In genomic region chr11:11461635-11462560, GRCm38 (mm10) we compare ENCODE assay signal across 8 mouse cellular contexts. TPM values are rescaled to one million over a fixed set of nuclear protein-coding genes. Genes with fewer than 3 reads are reported as not detected.
DNase-seq lines count a peak whose midpoint lies in the region; ATAC-seq and TF ChIP-seq lines count a peak whose summit lies in the region.

Spata48 (plus strand) TSS chr11:11462094.
Zpbp (minus strand) TSS chr11:11462408.

- no peaks in the 10 kb centered on the region for H3K36me3 ChIP-seq in hindbrain, embryonic 14.5 days (replicated peaks; ENCODE audit: control insufficient read depth, insufficient read depth)

- H3K9me3 ChIP-seq in hindbrain, embryonic 14.5 days (ENCODE audit: control insufficient read depth, low read length) = no peaks in the 10 kb centered on the region

- in situ Hi-C loops in Patski (cut with MboI; ENCODE audit: low pct_unique_long_range_greater_than_20kb) = loop anchor here (25.0 kb wide), 1 partner anchor 325 kb away; no protein-coding TSS in a partner anchor

- peak within 1 kb of the TSS; percentile 74 for H3K27ac ChIP-seq in hindbrain, embryonic 14.5 days

- WGBS in hindbrain, embryonic 14.5 days = 4% methylated on average over 60 of the region's 66 CpGs

- TF ChIP-seq CTCF in Patski (IDR thresholded peaks at IDR 0.05) = peak; percentile 84

- CTCF ChIA-PET in Patski (lab: Charles Lee) = interaction anchor here (0.7 to 1.0 kb wide), 2 partner anchors 9 to 326 kb away, joined by 3 to 5 read pairs; no protein-coding TSS in a partner anchor

- peak within 1 kb of the TSS; percentile 59 for H3K9ac ChIP-seq in hindbrain, embryonic 14.5 days

- peak within 1 kb of the TSS; percentile 66 for H3K4me2 ChIP-seq in hindbrain, embryonic 14.5 days (replicated peaks)

- peak; percentile 33 for DNase-seq in Patski (ENCODE audit: low read depth, low spot score)
- DNase-seq in cerebellum, postnatal 14 days = peak; percentile 92 to 94
- DNase-seq in frontal cortex, postnatal 25 days (ENCODE audit: low spot score in 2 of 2) = peak; percentile 81 to 84
- DNase-seq in hindbrain, embryonic 14.5 days (ENCODE audit: low spot score) = peak; percentile 91
- DNase-seq in layer of hippocampus, postnatal 36 days = peak; percentile 83 to 85
- DNase-seq in lung, postnatal 36 days = peak; percentile 94
- DNase-seq in retina, postnatal 7 days (ENCODE audit: low read depth, low spot score) = peak; percentile 79
- peak; percentile 87 for DNase-seq in urinary bladder, adult 2 months (ENCODE audit: low spot score)

- POLR2A ChIA-PET in Patski (lab: Charles Lee) = no interaction called here

- peaks cover 18% of the 10 kb centered on the region for H3K27me3 ChIP-seq in Patski
- H3K27me3 ChIP-seq in hindbrain, embryonic 14.5 days (ENCODE audit: control insufficient read depth, insufficient read depth, low read length) = no peaks in the 10 kb centered on the region

- peak within 1 kb of the TSS; percentile 50 for H3K4me3 ChIP-seq in hindbrain, embryonic 14.5 days (replicated peaks; ENCODE audit: low read length)

- peaks cover 6% of the 10 kb centered on the region; the same call in 1 of the 2 replicates for H3K4me1 ChIP-seq in hindbrain, embryonic 14.5 days (replicated peaks; ENCODE audit: control insufficient read depth, insufficient read depth, low read length)

- ATAC-seq in Patski = peak; percentile 93
- ATAC-seq in hindbrain, embryonic 14.5 days (ENCODE audit: low FRiP score) = peak; percentile 96

RNA-seq across cellular contexts. Expression of gene Spata48, which starts in this region (rescaled TPM):
- polyA plus RNA-seq in Patski (2021) = not detected
- polyA plus RNA-seq in hindbrain, embryonic 14.5 days (2014; fragmentation: Nextera tagmentation; extraction: Ambion mirVana) = 1.1 and 1.3 TPM in 2 replicates
- total RNA-seq in layer of hippocampus, postnatal 36 days (2021) = 1 to 10 TPM; 1.0 to 2.4 TPM
- 0.06 TPM in 1 of 2 replicates, not detected in the other for polyA plus RNA-seq in urinary bladder, adult 2 months (2012; rRNA removed)

RNA-seq across cellular contexts. Expression of gene Zpbp, which starts in this region (rescaled TPM):
- 0.27 TPM for polyA plus RNA-seq in Patski (2021)
- polyA plus RNA-seq in hindbrain, embryonic 14.5 days (2014; fragmentation: Nextera tagmentation; extraction: Ambion mirVana) = 1.4 and 1.6 TPM in 2 replicates
- under 1 TPM; 0.58 to 0.72 TPM for total RNA-seq in layer of hippocampus, postnatal 36 days (2021)
- polyA plus RNA-seq in urinary bladder, adult 2 months (2012; rRNA removed) = 0.29 and 0.31 TPM in 2 replicates

Comparison
In these comparisons a context has a peak if more than half of its experiments do, and no peak if none do; other contexts are left out.
1. Peak in every context shown above with its lines: DNase-seq, ATAC-seq, H3K4me3 ChIP-seq and H3K27ac ChIP-seq.
2. Peak in DNase-seq and ATAC-seq in Patski; RNA of the genes that start here not detected or under 1 TPM.
3. Peak in DNase-seq in urinary bladder, adult 2 months; RNA of the genes that start here not detected or under 1 TPM.
4. DNase-seq: peak in every context shown above with its lines; median percentile 94 in lung, postnatal 36 days; 93 in cerebellum, postnatal 14 days; 91 in hindbrain, embryonic 14.5 days; 87 in urinary bladder, adult 2 months; 84 in layer of hippocampus, postnatal 36 days; 82 in frontal cortex, postnatal 25 days; 79 in retina, postnatal 7 days; 33 in Patski.